Mouse (Mus musculus) brain, embryonic 14.5 days (tissue): ENCODE measurements around the gene Col4a4.

Experiments
- CTCF ChIP-seq: fragments of 200-500 bp; IDR thresholded peaks from 2 replicates; pipeline ENCODE4 v1.5.1; 2012; ENCODE audit warnings: inconsistent platforms, mild to moderate bottlenecking, moderate library complexity, borderline replicate concordance; ENCODE audit not compliant: insufficient read depth, insufficient read length; ENCODE audit errors: extremely low read depth
- POLR2A ChIP-seq: fragments of 200-500 bp; IDR thresholded peaks from 2 replicates; pipeline ENCODE4 v1.6.1; 2012; ENCODE audit warnings: mild to moderate bottlenecking, inconsistent platforms, borderline replicate concordance; ENCODE audit not compliant: poor library complexity, insufficient read depth, insufficient read length, severe bottlenecking; ENCODE audit errors: extremely low read depth

GRCm38 (mm10) chr1:82586713-82587399 is at the start of gene Col4a4, which contains the start of gene Col4a3:
- TF ChIP-seq CTCF = no peak
- TF ChIP-seq POLR2A = no peak
